Mouse (Mus musculus) thymus, adult 2 months (tissue): Measurements from ENCODE around the gene Trim66. TPM values are rescaled to one million over a fixed set of nuclear protein-coding genes. Genes with fewer than 3 reads are reported as not detected.

ENCODE experiments used
- DNase-seq: peaks from one replicate; pipeline ENCODE4 v3.0.0; 2021
- H3K27ac ChIP-seq: fragments of 200-500 bp; 2 replicates; pipeline ENCODE4 v1.5.1; 2012; ENCODE audit warnings: low read length, control low read depth; ENCODE audit not compliant: control insufficient read depth, insufficient read depth
- H3K27me3 ChIP-seq: fragments of 200-500 bp; 2 replicates; pipeline ENCODE4 v1.6.1; 2012; ENCODE audit warnings: mild to moderate bottlenecking, low read length, moderate library complexity, mixed read lengths; ENCODE audit not compliant: control insufficient read depth, insufficient read depth
- H3K36me3 ChIP-seq: fragments of 200-500 bp; 2 replicates; pipeline ENCODE4 v1.6.1; 2012; ENCODE audit warnings: mild to moderate bottlenecking, low read length, moderate library complexity; ENCODE audit not compliant: control insufficient read depth, insufficient read depth
- H3K4me1 ChIP-seq: fragments of 200-500 bp; replicated peaks from 2 replicates; pipeline ENCODE4 v1.6.1; 2012; ENCODE audit warnings: low read length; ENCODE audit not compliant: control insufficient read depth, insufficient read depth
- H3K4me3 ChIP-seq: fragments of 200-500 bp; 2 replicates; pipeline ENCODE4 v1.5.1; 2012; ENCODE audit warnings: mild to moderate bottlenecking, low read length, control low read depth, moderate library complexity; ENCODE audit not compliant: control insufficient read depth, insufficient read depth
- CTCF ChIP-seq: fragments of 200-500 bp; IDR thresholded peaks from 2 replicates; pipeline ENCODE4 v1.5.1; 2012; ENCODE audit warnings: mild to moderate bottlenecking, control low read depth, low read length, moderate library complexity, borderline replicate concordance; ENCODE audit not compliant: control insufficient read depth, poor library complexity, insufficient read depth; ENCODE audit errors: extremely low read depth
- POLR2A ChIP-seq: fragments of 200-500 bp; IDR thresholded peaks from 2 replicates; pipeline ENCODE4 v1.6.1; 2012; ENCODE audit warnings: mild to moderate bottlenecking, low read length, control low read depth, moderate library complexity; ENCODE audit not compliant: control insufficient read depth, poor library complexity, insufficient read depth; ENCODE audit errors: extremely low read depth
- WGBS: fragments of 180-500 bp; shearing (Covaris S2); methylation state at CpG from one replicate; pipeline ENCODE4 v1.1.7; 2018; 5-methylcytosine and 5-hydroxymethylcytosine counted together
- polyA plus RNA-seq: library from polyadenylated mRNA; depleted of rRNA; stranded (reverse); fragments of >200 nt; gene quantifications from 2 replicates; pipeline ENCODE4 v1.2.3, GENCODE M21; 2012

The Trim66 gene
- polyA plus RNA-seq, 1 experiment: 0.49 TPM

- no peaks in the 10 kb centered on the region for H3K36me3 ChIP-seq
- no peak for DNase-seq
- no peaks in the 10 kb centered on the region for H3K27me3 ChIP-seq
- H3K4me3 ChIP-seq: no peak overlapping the region
- WGBS: over 99% methylated on average over 3 of the region's 3 CpGs
- H3K27ac ChIP-seq: no peak overlapping the region
- peaks cover 14% of the 10 kb centered on the region for H3K4me1 ChIP-seq
- TF ChIP-seq CTCF (no peak), POLR2A (no peak)
These were observed 3.9 kb upstream of the Trim66 start for GRCm38 (mm10) chr7:109511838-109512237.

- Histone ChIP-seq H3K4me1 (peaks cover 14% of the 10 kb centered on the region), H3K27ac (no peak overlapping the region), H3K4me3 (no peak overlapping the region), H3K36me3 (no peaks in the 10 kb centered on the region), H3K27me3 (no peaks in the 10 kb centered on the region)
- 11% methylated on average over 2 of the region's 2 CpGs for WGBS
- DNase-seq: no peak
- TF ChIP-seq CTCF: no peak
- no peak for TF ChIP-seq POLR2A
These were observed 2.9 kb upstream of the Trim66 start for GRCm38 (mm10) chr7:109510799-109511198.

GRCm38 (mm10) chr7:109507572-109507971 is 362 bp downstream of the Trim66 start:
- Histone ChIP-seq H3K36me3 (no peaks in the 10 kb centered on the region), H3K4me3 (no peak overlapping the region), H3K4me1 (peaks cover 9% of the 10 kb centered on the region), H3K27me3 (no peaks in the 10 kb centered on the region), H3K27ac (no peak overlapping the region)
- TF ChIP-seq POLR2A: no peak
- TF ChIP-seq CTCF: no peak
- 71% methylated on average over 9 of the region's 9 CpGs for WGBS
- no peak for DNase-seq

- Histone ChIP-seq H3K27ac (no peak overlapping the region), H3K4me1 (peaks cover 9% of the 10 kb centered on the region), H3K36me3 (no peaks in the 10 kb centered on the region), H3K27me3 (no peaks in the 10 kb centered on the region), H3K4me3 (no peak overlapping the region)
- DNase-seq: no peak
- WGBS: 36% methylated on average over 8 of the region's 8 CpGs
- no peak for TF ChIP-seq CTCF
- no peak for TF ChIP-seq POLR2A
These were observed 815 bp downstream of the Trim66 start for GRCm38 (mm10) chr7:109507119-109507518.

GRCm38 (mm10) chr7:109497507-109497906 is 10.4 kb downstream of the Trim66 start:
- TF ChIP-seq CTCF (no peak), POLR2A (no peak)
- WGBS: 92% methylated on average over 4 of the region's 4 CpGs
- Histone ChIP-seq H3K27ac (no peak overlapping the region), H3K4me3 (no peak overlapping the region), H3K36me3 (no peaks in the 10 kb centered on the region), H3K4me1 (no peaks in the 10 kb centered on the region), H3K27me3 (no peaks in the 10 kb centered on the region)
- DNase-seq: no peak

- Histone ChIP-seq H3K27me3 (no peaks in the 10 kb centered on the region), H3K4me3 (no peak overlapping the region), H3K4me1 (no peaks in the 10 kb centered on the region), H3K36me3 (no peaks in the 10 kb centered on the region), H3K27ac (no peak overlapping the region)
- no peak for DNase-seq
- 75% methylated on average over 21 of the region's 21 CpGs for WGBS
- TF ChIP-seq CTCF (no peak), POLR2A (no peak)
These were observed 14.3 kb downstream of the Trim66 start for GRCm38 (mm10) chr7:109493319-109494316.
